Mouse (Mus musculus) midbrain, embryonic 10.5 days (tissue): ENCODE data around the gene Tchp. TPM values are rescaled to one million over a fixed set of nuclear protein-coding genes. Genes with fewer than 3 reads are reported as not detected.

Experiments
- DNase-seq: peaks from one replicate; pipeline ENCODE4 v3.0.0-alpha.2; 2017; ENCODE audit warnings: low spot score
- H3K27ac ChIP-seq: fragments of 300-500 bp; sonication (generic); replicated peaks from 2 replicates; pipeline ENCODE4 v1.5.1; 2016; ENCODE audit warnings: mild to moderate bottlenecking
- H3K27me3 ChIP-seq: fragments of 300-500 bp; sonication (generic); 2 replicates; pipeline ENCODE4 v1.6.1; 2016; ENCODE audit warnings: low read depth, mild to moderate bottlenecking; ENCODE audit not compliant: poor library complexity, severe bottlenecking
- H3K36me3 ChIP-seq: fragments of 300-500 bp; sonication (generic); 2 replicates; pipeline ENCODE4 v1.6.1; 2016; ENCODE audit warnings: mild to moderate bottlenecking, moderate library complexity
- H3K4me1 ChIP-seq: fragments of 300-500 bp; sonication (generic); 2 replicates; pipeline ENCODE4 v1.6.1; 2016
- H3K4me3 ChIP-seq: fragments of 300-500 bp; sonication (generic); 2 replicates; pipeline ENCODE4 v1.5.1; 2016; ENCODE audit warnings: mild to moderate bottlenecking, moderate library complexity
- H3K9me3 ChIP-seq: fragments of 300-500 bp; sonication (generic); replicated peaks from 2 replicates; pipeline ENCODE4 v1.6.1; 2016; ENCODE audit warnings: mild to moderate bottlenecking
- WGBS: fragments of 180-500 bp; shearing (Covaris S2); methylation state at CpG from one replicate; pipeline ENCODE4 v1.1.7; 2016; 5-methylcytosine and 5-hydroxymethylcytosine counted together
- polyA plus RNA-seq: library from polyadenylated mRNA; unstranded; fragments of >200 nt; fragmentation: Nextera tagmentation; extraction: Ambion mirVana; gene quantifications from 2 replicates; pipeline ENCODE4 v1.2.1, GENCODE M21; 2016

Gene Tchp
- polyA plus RNA-seq, 1 experiment from 2014 or later, result 19.4 TPM

- WGBS, result 89% methylated on average over 10 of the region's 10 CpGs
- no peaks in the 10 kb centered on the region for H3K4me1 ChIP-seq
- H3K27me3 ChIP-seq, result no peaks in the 10 kb centered on the region
- H3K4me3 ChIP-seq, result no peak overlapping the region
- H3K27ac ChIP-seq, result no peak overlapping the region
- H3K9me3 ChIP-seq, result 0 out of 2 replicates have a peak, but pooled peaks cover 8% of the 10 kb centered on the region
- no peak for DNase-seq
- H3K36me3 ChIP-seq, result peaks cover 81% of the 10 kb centered on the region
Measured at GRCm38 (mm10) chr5:114728160-114728559, 20.6 kb downstream of the Tchp start.

- no peak overlapping the region for H3K27ac ChIP-seq
- DNase-seq, result peak; percentile 20
- H3K36me3 ChIP-seq, result peaks cover 83% of the 10 kb centered on the region
- H3K4me1 ChIP-seq, result no peaks in the 10 kb centered on the region
- H3K27me3 ChIP-seq, result no peaks in the 10 kb centered on the region
- H3K4me3 ChIP-seq, result no peak overlapping the region
- no peaks in the 10 kb centered on the region for H3K9me3 ChIP-seq
- 76% methylated on average over 10 of the region's 10 CpGs for WGBS
Measured at GRCm38 (mm10) chr5:114730129-114730528, 22.6 kb downstream of the Tchp start.

GRCm38 (mm10) chr5:114731498-114731897 is 23.9 kb downstream of the Tchp start:
- Histone ChIP-seq H3K4me1 (no peaks in the 10 kb centered on the region), H3K9me3 (no peaks in the 10 kb centered on the region), H3K27me3 (no peaks in the 10 kb centered on the region), H3K27ac (no peak overlapping the region), H3K4me3 (no peak overlapping the region), H3K36me3 (peaks cover 84% of the 10 kb centered on the region)
- 70% methylated on average over 6 of the region's 6 CpGs for WGBS
- no peak for DNase-seq

- no peaks in the 10 kb centered on the region for H3K4me1 ChIP-seq
- whole genome bisulfite sequencing, result 93% methylated on average over 15 of the region's 15 CpGs
- H3K4me3 ChIP-seq, result no peak overlapping the region
- H3K27ac ChIP-seq, result no peak overlapping the region
- H3K9me3 ChIP-seq, result no peaks in the 10 kb centered on the region
- H3K27me3 ChIP-seq, result no peaks in the 10 kb centered on the region
- no peak for DNase-seq
- H3K36me3 ChIP-seq, result peaks cover 89% of the 10 kb centered on the region
Measured at GRCm38 (mm10) chr5:114731969-114732368, 24.4 kb downstream of the Tchp start.

DNA sequence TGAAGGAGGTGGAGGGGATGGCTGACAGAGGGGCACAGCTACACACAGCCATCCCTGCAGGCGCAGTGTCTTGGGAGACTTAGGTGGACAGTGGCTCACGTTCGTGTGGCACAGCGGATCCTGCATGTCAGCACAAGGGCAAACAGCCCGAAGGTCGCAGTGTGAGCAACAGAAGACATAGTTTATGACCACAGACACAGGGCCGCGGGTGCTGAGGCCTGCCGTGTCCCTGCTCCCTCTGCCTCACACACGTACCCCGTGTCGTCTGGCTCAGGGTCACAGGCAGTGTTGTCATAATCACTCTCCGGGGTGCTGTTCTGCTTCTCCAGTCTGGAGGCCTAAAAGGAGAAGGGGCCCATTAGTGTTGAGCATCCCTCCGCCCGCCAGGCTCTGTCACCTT is 26.0 kb downstream of the Tchp start:
- WGBS, result 94% methylated on average over 15 of the region's 15 CpGs
- H3K9me3 ChIP-seq, result no peaks in the 10 kb centered on the region
- H3K4me1 ChIP-seq, result no peaks in the 10 kb centered on the region
- H3K27me3 ChIP-seq, result no peaks in the 10 kb centered on the region
- no peak overlapping the region for H3K27ac ChIP-seq
- H3K36me3 ChIP-seq, result peaks cover 91% of the 10 kb centered on the region
- no peak for DNase-seq
- no peak overlapping the region for H3K4me3 ChIP-seq

GRCm38 (mm10) chr5:114737090-114737887 is 29.7 kb downstream of the Tchp start:
- Histone ChIP-seq H3K27me3 (no peaks in the 10 kb centered on the region), H3K4me1 (no peaks in the 10 kb centered on the region), H3K36me3 (peaks cover 89% of the 10 kb centered on the region), H3K27ac (no peak overlapping the region), H3K4me3 (no peak overlapping the region), H3K9me3 (no peaks in the 10 kb centered on the region)
- DNase-seq, result no peak
- 90% methylated on average over 21 of the region's 21 CpGs for WGBS

- WGBS, result 89% methylated on average over 12 of the region's 12 CpGs
- Histone ChIP-seq H3K27me3 (no peaks in the 10 kb centered on the region), H3K4me3 (no peak overlapping the region), H3K9me3 (no peaks in the 10 kb centered on the region), H3K27ac (no peak overlapping the region), H3K4me1 (no peaks in the 10 kb centered on the region), H3K36me3 (peaks cover 91% of the 10 kb centered on the region)
- no peak for DNase-seq
Measured at GRCm38 (mm10) chr5:114738707-114739241, 31.2 kb downstream of the Tchp start.

DNA sequence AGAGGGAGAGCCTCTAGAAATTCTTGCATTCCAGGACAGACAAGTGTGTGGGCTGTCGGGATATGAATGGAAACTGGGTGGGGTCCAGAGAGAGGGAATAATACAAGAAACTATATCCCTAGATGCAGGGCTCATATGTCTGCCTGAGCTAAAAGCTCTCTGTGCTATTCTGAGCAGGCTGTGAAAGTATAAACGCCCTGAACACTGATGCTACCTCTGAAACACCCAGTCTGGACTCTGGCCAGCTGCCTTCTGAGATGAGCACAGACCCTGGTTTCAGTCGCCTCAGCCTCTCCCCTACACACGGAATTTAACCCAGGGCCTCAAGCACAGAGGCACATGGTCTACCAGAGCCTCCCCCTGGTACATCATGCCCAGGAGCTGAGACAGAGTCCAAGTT is 33.0 kb downstream of the Tchp start:
- H3K4me1 ChIP-seq, result no peaks in the 10 kb centered on the region
- no peak overlapping the region for H3K27ac ChIP-seq
- H3K9me3 ChIP-seq, result no peaks in the 10 kb centered on the region
- no peak overlapping the region for H3K4me3 ChIP-seq
- 88% methylated on average over 4 of the region's 4 CpGs for whole genome bisulfite sequencing
- H3K36me3 ChIP-seq, result peaks cover 96% of the 10 kb centered on the region
- H3K27me3 ChIP-seq, result no peaks in the 10 kb centered on the region
- DNase-seq, result no peak

DNA sequence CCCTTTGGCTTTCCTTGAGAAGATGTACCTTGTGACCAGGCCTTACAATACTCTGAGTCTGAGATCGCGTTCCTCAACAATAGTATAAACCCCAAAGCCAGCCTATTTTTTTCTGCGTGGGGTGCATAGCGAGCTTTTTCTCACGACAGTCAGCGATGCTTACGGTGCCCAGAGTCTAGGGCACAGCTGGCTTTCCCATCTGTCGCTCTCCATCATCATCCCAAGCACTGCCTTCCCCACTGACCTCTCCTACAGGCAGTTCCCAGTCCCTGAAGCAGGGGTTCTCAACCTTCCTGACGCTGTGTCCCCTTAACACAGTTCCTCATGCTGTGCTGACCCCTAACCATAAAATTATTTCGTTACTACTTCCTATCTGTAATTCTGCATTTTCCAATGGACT is 35.0 kb downstream of the Tchp start:
- Histone ChIP-seq H3K36me3 (peaks cover 94% of the 10 kb centered on the region), H3K4me1 (no peaks in the 10 kb centered on the region), H3K27ac (no peak overlapping the region), H3K4me3 (no peak overlapping the region), H3K27me3 (no peaks in the 10 kb centered on the region), H3K9me3 (no peaks in the 10 kb centered on the region)
- no peak for DNase-seq
- WGBS, result 97% methylated on average over 10 of the region's 10 CpGs

DNA sequence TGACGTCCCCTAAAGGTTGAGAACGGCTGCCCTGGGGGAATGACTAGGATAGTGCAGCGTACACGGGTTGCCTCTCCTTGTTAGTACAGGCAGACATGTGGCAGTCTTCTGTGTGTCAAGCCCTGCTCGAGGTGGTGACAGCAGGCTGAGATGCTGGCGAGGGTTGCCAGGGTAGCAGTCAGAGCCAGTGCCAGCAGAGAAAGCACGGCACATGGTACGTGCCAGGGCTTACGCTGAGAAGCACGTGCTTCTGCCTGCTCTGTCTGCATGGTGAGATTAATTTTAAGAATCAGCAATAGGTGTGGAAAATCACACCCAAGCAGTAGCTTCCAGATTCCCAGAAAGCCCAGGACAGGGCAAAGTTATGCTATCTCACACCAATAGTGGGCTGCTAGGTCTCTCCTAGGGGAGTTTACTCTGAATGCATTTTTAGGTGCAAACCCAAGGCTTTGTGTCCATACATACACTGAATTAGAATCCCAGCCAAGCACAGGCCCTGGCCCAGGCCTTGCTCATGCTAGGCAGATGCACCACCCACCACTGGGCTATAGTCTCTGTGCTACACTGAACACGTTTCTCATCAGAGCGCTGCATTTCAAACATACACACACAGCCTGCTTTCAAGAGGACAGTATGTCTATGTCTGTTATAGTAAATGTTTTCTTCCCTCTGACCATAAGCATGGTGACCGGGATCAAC is 35.6 kb downstream of the Tchp start:
- H3K4me3 ChIP-seq, result no peak overlapping the region
- H3K9me3 ChIP-seq, result no peaks in the 10 kb centered on the region
- H3K27me3 ChIP-seq, result no peaks in the 10 kb centered on the region
- no peaks in the 10 kb centered on the region for H3K4me1 ChIP-seq
- 94% methylated on average over 13 of the region's 13 CpGs for WGBS
- no peak for DNase-seq
- H3K36me3 ChIP-seq, result peaks cover 94% of the 10 kb centered on the region
- H3K27ac ChIP-seq, result no peak overlapping the region

DNA sequence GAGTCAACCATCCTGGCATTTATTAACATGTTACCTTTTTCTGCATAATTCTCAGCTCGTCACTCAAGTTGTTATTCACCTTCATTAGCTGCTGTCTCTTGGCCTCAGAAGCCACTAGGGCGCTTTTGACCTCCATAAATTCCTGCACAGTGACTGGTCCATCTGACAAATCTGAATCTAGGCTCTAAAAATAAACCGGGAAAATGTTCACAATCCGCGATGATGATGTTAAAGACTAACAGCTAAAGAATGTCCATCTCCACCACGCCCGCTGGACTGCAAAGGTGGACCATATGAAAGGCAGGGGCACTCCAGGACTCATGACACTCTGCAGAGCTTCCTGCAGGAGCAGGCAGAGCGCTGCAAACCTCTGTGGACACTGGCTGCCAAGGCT is 36.1 kb downstream of the Tchp start:
- Histone ChIP-seq H3K36me3 (peaks cover 94% of the 10 kb centered on the region), H3K4me3 (no peak overlapping the region)
- WGBS, result 95% methylated on average over 8 of the region's 8 CpGs

DNA sequence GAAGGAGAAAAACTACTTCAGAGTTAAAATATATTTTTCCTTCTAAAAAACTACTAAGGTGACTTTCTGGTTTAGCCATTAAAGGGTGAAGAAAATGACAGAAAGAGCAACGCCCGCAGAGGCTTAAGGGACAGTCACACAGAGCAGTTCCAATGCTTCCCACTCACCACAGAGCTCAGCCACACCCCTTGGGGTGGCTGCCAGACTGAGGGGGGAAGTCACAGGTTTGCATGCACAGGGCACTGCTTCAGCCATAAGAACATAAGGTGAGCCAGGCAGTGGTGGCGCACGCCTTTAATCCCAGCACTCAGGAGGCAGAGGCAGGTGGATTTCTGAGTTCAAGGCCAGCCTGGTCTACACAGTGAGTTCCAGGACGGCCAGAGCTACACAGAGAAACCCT is 38.0 kb downstream of the Tchp start:
- Histone ChIP-seq H3K4me1 (no peaks in the 10 kb centered on the region), H3K27ac (no peak overlapping the region), H3K4me3 (no peak overlapping the region), H3K36me3 (peaks cover 92% of the 10 kb centered on the region), H3K9me3 (no peaks in the 10 kb centered on the region), H3K27me3 (no peaks in the 10 kb centered on the region)
- 92% methylated on average over 5 of the region's 5 CpGs for WGBS
- no peak for DNase-seq

More for the DNA sequence above, 36.1 kb downstream of the Tchp start:
- DNase-seq, result no peak
- no peaks in the 10 kb centered on the region for H3K9me3 ChIP-seq
- no peaks in the 10 kb centered on the region for H3K27me3 ChIP-seq
- H3K4me1 ChIP-seq, result no peaks in the 10 kb centered on the region
- H3K27ac ChIP-seq, result no peak overlapping the region

GRCm38 (mm10) chr5:114746886-114747285 is 39.3 kb downstream of the Tchp start:
- no peak overlapping the region for H3K4me3 ChIP-seq
- no peaks in the 10 kb centered on the region for H3K27me3 ChIP-seq
- WGBS, result 97% methylated on average over 4 of the region's 4 CpGs
- peaks cover 92% of the 10 kb centered on the region for H3K36me3 ChIP-seq
- H3K27ac ChIP-seq, result no peak overlapping the region
- no peak for DNase-seq
- H3K4me1 ChIP-seq, result no peaks in the 10 kb centered on the region
- H3K9me3 ChIP-seq, result no peaks in the 10 kb centered on the region
